Mouse (Mus musculus) v-Abl transformed pro-B cells (cell line): ENCODE results near the gene 4933402J07Rik.

ENCODE experiments used
- in situ Hi-C, 2 experiments: fragments of 400-800 bp; cut with MboI; formaldehyde crosslinking; loops; one replicate each; pipeline ENCODE4 v1.15.1; 2025; ENCODE audit not compliant: unreplicated experiment in 2 of 2

The 4933402J07Rik gene

DNA sequence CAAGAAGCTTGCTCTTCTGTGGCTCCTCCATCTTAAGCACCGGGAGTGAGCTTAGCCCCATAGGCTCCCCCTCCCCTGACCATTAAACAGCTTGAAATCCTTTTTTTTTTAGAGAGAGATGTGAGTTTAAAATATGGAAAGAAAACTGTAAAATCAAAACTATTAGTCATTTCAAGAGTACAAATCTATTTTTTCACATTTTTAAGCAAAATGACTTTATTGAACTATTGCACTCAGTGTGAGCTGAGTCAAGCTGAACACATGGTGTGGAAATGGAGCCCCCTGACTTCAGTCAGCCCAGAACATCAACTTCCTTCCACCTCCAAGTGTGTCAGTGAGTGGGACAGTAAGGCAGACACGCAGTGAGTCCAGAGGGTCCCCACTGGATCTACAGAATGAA lies 55.9 kb downstream of the 4933402J07Rik start:
- in situ Hi-C loops: no loop called here

- in situ Hi-C loops: no loop called here
These were observed 56.6 kb downstream of the 4933402J07Rik start for GRCm38 (mm10) chr8:87620225-87620624.

DNA sequence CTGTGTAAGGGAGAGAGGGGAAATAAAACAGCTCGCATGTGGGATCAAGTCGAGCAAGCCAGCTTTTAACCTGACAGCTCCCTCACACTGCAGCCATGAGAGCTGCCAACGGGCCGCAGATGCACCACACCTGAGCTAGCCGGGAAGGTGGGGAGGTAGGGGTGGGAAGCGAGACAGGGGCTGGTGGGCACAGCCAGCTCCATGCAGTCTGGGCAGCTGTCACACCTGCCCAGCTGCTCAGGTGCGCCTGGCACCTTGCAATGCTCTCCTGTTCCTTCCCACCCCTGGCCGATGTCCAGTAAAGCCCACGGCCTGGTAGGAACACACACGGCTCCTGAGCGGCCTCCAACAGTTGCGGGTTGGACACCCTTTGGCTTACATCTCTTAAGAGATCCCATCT lies 57.5 kb downstream of the 4933402J07Rik start:
- in situ Hi-C loops: no loop called here

DNA sequence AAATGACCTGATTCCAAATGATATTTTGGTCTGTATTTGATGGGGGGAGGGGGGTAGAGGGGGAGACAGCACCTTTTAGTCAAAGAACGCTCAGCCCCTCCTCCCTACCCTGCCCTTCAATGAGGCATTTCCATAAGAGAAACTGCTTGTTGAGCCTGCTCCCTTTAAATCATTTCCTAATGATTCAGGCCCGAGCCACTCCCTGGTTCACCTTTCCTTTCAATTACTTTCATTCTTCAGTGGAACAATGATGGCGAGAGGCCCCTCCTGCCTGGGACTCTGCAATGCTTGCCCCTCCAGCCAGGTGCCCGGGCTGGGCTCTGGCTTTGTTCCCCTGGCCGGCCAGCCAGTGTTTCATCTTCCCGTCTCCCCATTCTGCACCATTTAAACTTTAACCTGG lies 66.0 kb downstream of the 4933402J07Rik start:
- in situ Hi-C loops: no loop called here

DNA sequence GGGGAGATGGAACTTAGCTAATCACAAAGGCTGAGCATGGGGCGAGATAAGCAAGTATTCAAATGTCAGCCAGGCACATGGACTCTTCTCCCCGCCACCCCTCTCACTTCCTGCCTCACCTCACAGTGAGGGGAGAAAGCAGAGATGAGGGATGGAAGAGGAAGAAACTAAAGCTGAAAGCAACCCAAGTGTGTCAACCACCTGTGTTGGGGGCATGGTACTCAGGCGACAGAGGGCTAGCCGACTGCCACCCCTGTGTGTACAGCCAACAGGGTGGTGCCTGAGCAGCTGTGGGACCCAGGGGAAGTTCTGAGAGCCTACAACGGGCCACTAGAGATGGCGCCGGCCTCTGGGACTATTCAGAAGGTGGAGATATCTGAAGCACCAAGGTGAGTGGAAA lies 68.1 kb downstream of the 4933402J07Rik start:
- in situ Hi-C loops: no loop called here

DNA sequence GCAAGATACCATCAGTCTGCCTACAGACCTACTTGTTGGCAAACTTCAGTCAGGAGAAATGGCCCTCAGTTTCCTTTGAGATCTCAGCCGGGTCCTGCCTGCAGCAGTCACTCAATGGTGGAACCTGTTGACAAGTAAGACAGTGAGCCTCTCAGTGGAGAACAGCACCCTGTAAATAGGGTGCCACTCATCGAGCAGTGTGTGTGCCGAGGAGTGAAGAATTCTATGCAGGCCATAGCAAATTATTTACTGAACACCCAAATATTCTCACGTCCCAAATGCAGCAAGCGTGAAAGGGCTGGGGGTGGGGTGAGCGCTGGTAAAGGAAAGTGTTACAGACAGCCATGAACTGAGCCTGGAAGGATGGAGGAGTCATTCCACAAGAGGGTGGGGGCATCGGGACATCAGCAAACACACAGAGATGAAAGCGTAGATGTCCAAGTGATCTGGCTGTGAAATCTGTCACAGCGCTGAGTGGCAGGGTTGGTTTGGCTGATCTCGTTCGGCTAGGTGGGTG lies 72.6 kb downstream of the 4933402J07Rik start:
- in situ Hi-C loops: no loop called here
